Mouse (Mus musculus) lung, postnatal 10 days (tissue): ENCODE results near the gene Igf2bp3.

Source experiments
- DNase-seq: peaks from one replicate; pipeline ENCODE4 v3.0.0; 2021

The Igf2bp3 gene

GRCm38 (mm10) chr6:49131855-49132254 lies 82.9 kb downstream of the Igf2bp3 start:
- no peak for DNase-seq

GRCm38 (mm10) chr6:49130328-49130727 lies 84.4 kb downstream of the Igf2bp3 start:
- no peak for DNase-seq

- DNase-seq: no peak
These were observed 94.4 kb downstream of the Igf2bp3 start for GRCm38 (mm10) chr6:49120370-49120769.

- DNase-seq: peak; percentile 32
These were observed 95.2 kb downstream of the Igf2bp3 start for GRCm38 (mm10) chr6:49119462-49120135.

- DNase-seq: peak; percentile 40
These were observed 96.3 kb downstream of the Igf2bp3 start for GRCm38 (mm10) chr6:49118446-49118845.

- no peak for DNase-seq
These were observed 98.5 kb downstream of the Igf2bp3 start for GRCm38 (mm10) chr6:49116241-49116640.

GRCm38 (mm10) chr6:49115550-49115949 lies 99.2 kb downstream of the Igf2bp3 start:
- no peak for DNase-seq

- no peak for DNase-seq
These were observed 100.3 kb downstream of the Igf2bp3 start for GRCm38 (mm10) chr6:49114457-49114856.

GRCm38 (mm10) chr6:49113895-49114294 lies 100.9 kb downstream of the Igf2bp3 start:
- DNase-seq: no peak

GRCm38 (mm10) chr6:49109196-49109595 lies 105.6 kb downstream of the Igf2bp3 start:
- no peak for DNase-seq

- DNase-seq: no peak
These were observed 107.8 kb downstream of the Igf2bp3 start for GRCm38 (mm10) chr6:49106746-49107500.

GRCm38 (mm10) chr6:49099086-49099485 lies 115.7 kb downstream of the Igf2bp3 start:
- no peak for DNase-seq

- peak; percentile 25 for DNase-seq
These were observed 117.1 kb downstream of the Igf2bp3 start for GRCm38 (mm10) chr6:49097596-49098110.

GRCm38 (mm10) chr6:49096933-49097461 lies 117.8 kb downstream of the Igf2bp3 start:
- DNase-seq: peak; percentile 93

GRCm38 (mm10) chr6:49096421-49096820 lies 118.3 kb downstream of the Igf2bp3 start:
- DNase-seq: peak; percentile 82

GRCm38 (mm10) chr6:49094968-49095367 lies 119.8 kb downstream of the Igf2bp3 start:
- DNase-seq: peak; percentile 24

- DNase-seq: no peak
These were observed 131.7 kb downstream of the Igf2bp3 start for GRCm38 (mm10) chr6:49083008-49083407.

- no peak for DNase-seq
These were observed 135.4 kb downstream of the Igf2bp3 start for GRCm38 (mm10) chr6:49079313-49079712.

GRCm38 (mm10) chr6:49077894-49078293 lies 136.9 kb downstream of the Igf2bp3 start:
- DNase-seq: no peak

- DNase-seq: peak; percentile 21
These were observed 140.7 kb downstream of the Igf2bp3 start for GRCm38 (mm10) chr6:49074117-49074490.

- DNase-seq: peak; percentile 97
These were observed 141.2 kb downstream of the Igf2bp3 start, which contains the start of gene Malsu1 for GRCm38 (mm10) chr6:49073304-49074116. Malsu1 (plus strand) TSS chr6:49073795.

GRCm38 (mm10) chr6:49068361-49068760 lies 146.4 kb downstream of the Igf2bp3 start:
- DNase-seq: no peak
